Mouse (Mus musculus) brain, embryonic 14.5 days (tissue): Measurements from ENCODE around the gene Nif3l1.

Source experiments
- CTCF ChIP-seq: fragments of 200-500 bp; IDR thresholded peaks from 2 replicates; pipeline ENCODE4 v1.5.1; 2012; ENCODE audit warnings: inconsistent platforms, mild to moderate bottlenecking, moderate library complexity, borderline replicate concordance; ENCODE audit not compliant: insufficient read depth, insufficient read length; ENCODE audit errors: extremely low read depth
- POLR2A ChIP-seq: fragments of 200-500 bp; IDR thresholded peaks from 2 replicates; pipeline ENCODE4 v1.6.1; 2012; ENCODE audit warnings: mild to moderate bottlenecking, inconsistent platforms, borderline replicate concordance; ENCODE audit not compliant: poor library complexity, insufficient read depth, insufficient read length, severe bottlenecking; ENCODE audit errors: extremely low read depth

GRCm38 (mm10) chr1:58458867-58459266 is 13.9 kb downstream of the Nif3l1 start:
- TF ChIP-seq POLR2A (no peak), CTCF (no peak)
